Mouse (Mus musculus): ENCODE results near the gene Lmo2. TPM values are rescaled to one million over a fixed set of nuclear protein-coding genes. Genes with fewer than 3 reads are reported as not detected.

The Lmo2 gene
- polyA plus RNA-seq, 2 experiments, result 143 to 152 TPM

DNA sequence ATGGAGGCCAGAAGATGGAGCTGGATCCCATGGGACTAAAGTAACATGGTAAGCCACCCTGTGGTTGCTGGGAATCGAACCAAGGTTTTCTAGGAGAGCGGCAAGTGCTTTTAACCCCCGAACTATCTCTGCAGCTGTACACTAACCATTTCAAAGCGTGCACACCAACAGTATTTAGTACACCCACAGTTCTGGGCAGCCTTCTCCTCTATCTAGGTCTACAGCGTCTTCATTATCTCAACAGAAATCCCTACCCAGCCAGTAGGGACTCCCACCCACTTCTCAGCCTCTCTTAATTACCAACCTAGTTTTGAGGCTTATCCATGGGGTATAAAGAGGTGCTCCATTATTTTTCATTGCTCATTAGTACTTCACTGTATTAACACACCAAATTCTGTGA, 41.7 kb upstream of the Lmo2 start:
- DNase-seq (ENCODE audit: low read depth in 3 of 3, low spot score in 3 of 3) (no peak), ATAC-seq (ENCODE audit: insufficient read depth) (peak; percentile 85)
- no peak overlapping the region for H3K4me3 ChIP-seq (ENCODE audit: insufficient read depth in 1 of 2, low read depth in 2 of 2, low read length in 2 of 2)
- no peaks in the 10 kb centered on the region for H3K9me3 ChIP-seq (ENCODE audit: control insufficient read depth, low read length)
- WGBS (ENCODE audit: insufficient replicate concordance), result 18% methylated on average over 5 of the region's 5 CpGs
- H3K27ac ChIP-seq, result peak overlapping the region; percentile 30; the same call in 1 of the 2 replicates
- H3K27me3 ChIP-seq (ENCODE audit: control insufficient read depth, insufficient read depth, low read length), result no peaks in the 10 kb centered on the region
- TF ChIP-seq CTCF (IDR thresholded peaks at IDR 0.05; ENCODE audit: low read depth) (no peak; the same call in 1 of the 2 replicates), EP300 (IDR thresholded peaks at IDR 0.05; ENCODE audit: low read depth) (peak; percentile 77)
- H3K4me1 ChIP-seq (replicated peaks; ENCODE audit: control insufficient read depth in 2 of 2, insufficient read depth in 2 of 2, low read length in 1 of 2), result peaks cover 11 to 14% of the 10 kb centered on the region in 2 experiments
- H3K36me3 ChIP-seq (replicated peaks; ENCODE audit: control insufficient read depth, insufficient read depth, low read depth), result peaks cover 5% of the 10 kb centered on the region; the same call in 1 of the 2 replicates
- H3K4me2 ChIP-seq (ENCODE audit: low read depth), result peak overlapping the region; percentile 31
- no peak overlapping the region; the same call in 1 of the 2 replicates for H3K9ac ChIP-seq (replicated peaks)

DNA sequence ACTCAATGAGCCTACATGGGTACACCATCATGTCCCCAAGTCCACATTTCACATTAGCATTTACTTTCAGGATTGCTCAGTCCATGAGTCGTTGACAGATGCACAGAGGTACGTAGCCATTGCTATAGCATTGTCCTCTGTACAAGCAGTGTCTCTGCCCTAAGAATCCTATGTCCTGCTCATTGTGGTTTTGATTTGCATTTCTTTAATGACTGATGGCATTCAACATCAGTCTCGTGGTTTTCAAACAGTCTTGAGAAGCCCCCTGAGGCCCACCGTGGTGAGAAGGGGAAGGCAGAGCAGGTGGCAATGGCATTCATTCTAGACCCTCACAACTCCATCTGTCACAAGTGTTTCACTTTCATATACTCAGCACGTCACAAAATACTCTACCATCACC, 40.4 kb upstream of the Lmo2 start:
- DNase-seq (ENCODE audit: low read depth in 3 of 3, low spot score in 3 of 3) (no peak), ATAC-seq (ENCODE audit: insufficient read depth) (no peak)
- no peak overlapping the region for H3K4me3 ChIP-seq (ENCODE audit: insufficient read depth in 1 of 2, low read depth in 2 of 2, low read length in 2 of 2)
- no peaks in the 10 kb centered on the region for H3K9me3 ChIP-seq (ENCODE audit: control insufficient read depth, low read length)
- H3K4me2 ChIP-seq (ENCODE audit: low read depth), result no peak overlapping the region
- no peaks in the 10 kb centered on the region for H3K27me3 ChIP-seq (ENCODE audit: control insufficient read depth, insufficient read depth, low read length)
- H3K9ac ChIP-seq (replicated peaks), result no peak overlapping the region
- TF ChIP-seq CTCF (IDR thresholded peaks at IDR 0.05; ENCODE audit: low read depth), result no peak
- TF ChIP-seq EP300 (IDR thresholded peaks at IDR 0.05; ENCODE audit: low read depth), result no peak
- H3K27ac ChIP-seq, result no peak overlapping the region
- no peaks in the 10 kb centered on the region; the same call in 1 of the 2 replicates for H3K36me3 ChIP-seq (replicated peaks; ENCODE audit: control insufficient read depth, insufficient read depth, low read depth)
- peaks cover 11 to 14% of the 10 kb centered on the region in 2 experiments for H3K4me1 ChIP-seq (replicated peaks; ENCODE audit: control insufficient read depth in 2 of 2, insufficient read depth in 2 of 2, low read length in 1 of 2)
- 73% methylated on average over 5 of the region's 5 CpGs for WGBS (ENCODE audit: insufficient replicate concordance)

DNA sequence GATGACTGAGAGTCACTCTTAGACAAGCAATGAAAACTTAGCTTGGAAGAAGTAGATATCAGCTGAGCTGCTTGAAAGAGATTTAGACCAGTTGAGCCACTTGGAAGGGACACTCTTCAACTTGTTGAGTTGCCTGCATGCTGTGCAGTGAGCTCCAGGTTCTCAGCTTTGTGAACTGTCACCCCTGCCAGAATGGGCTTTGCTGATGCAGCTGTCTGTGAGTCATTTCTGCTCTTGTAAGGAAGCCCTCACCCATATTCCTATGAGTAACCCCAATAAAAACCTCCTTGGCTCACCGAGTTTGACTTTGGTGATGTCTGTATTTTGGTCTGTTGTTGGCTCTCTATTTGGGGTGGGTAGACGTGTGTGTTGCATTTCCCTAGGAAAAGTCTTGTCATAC, 39.4 kb upstream of the Lmo2 start:
- DNase-seq (ENCODE audit: low read depth in 3 of 3, low spot score in 3 of 3) (no peak), ATAC-seq (ENCODE audit: insufficient read depth) (no peak)
- Histone ChIP-seq H3K9ac (replicated peaks) (no peak overlapping the region), H3K4me1 (replicated peaks; ENCODE audit: control insufficient read depth in 2 of 2, insufficient read depth in 2 of 2, low read length in 1 of 2) (peaks cover 11 to 14% of the 10 kb centered on the region in 2 experiments), H3K27me3 (ENCODE audit: control insufficient read depth, insufficient read depth, low read length) (no peaks in the 10 kb centered on the region), H3K4me3 (ENCODE audit: insufficient read depth in 1 of 2, low read depth in 2 of 2, low read length in 2 of 2) (no peak overlapping the region), H3K27ac (no peak overlapping the region), H3K36me3 (replicated peaks; ENCODE audit: control insufficient read depth, insufficient read depth, low read depth) (no peaks in the 10 kb centered on the region; the same call in 1 of the 2 replicates), H3K9me3 (ENCODE audit: control insufficient read depth, low read length) (no peaks in the 10 kb centered on the region), H3K4me2 (ENCODE audit: low read depth) (no peak overlapping the region)
- 67% methylated on average over 2 of the region's 2 CpGs for WGBS (ENCODE audit: insufficient replicate concordance)
- TF ChIP-seq CTCF (IDR thresholded peaks at IDR 0.05; ENCODE audit: low read depth), result no peak
- no peak for TF ChIP-seq EP300 (IDR thresholded peaks at IDR 0.05; ENCODE audit: low read depth)

DNA sequence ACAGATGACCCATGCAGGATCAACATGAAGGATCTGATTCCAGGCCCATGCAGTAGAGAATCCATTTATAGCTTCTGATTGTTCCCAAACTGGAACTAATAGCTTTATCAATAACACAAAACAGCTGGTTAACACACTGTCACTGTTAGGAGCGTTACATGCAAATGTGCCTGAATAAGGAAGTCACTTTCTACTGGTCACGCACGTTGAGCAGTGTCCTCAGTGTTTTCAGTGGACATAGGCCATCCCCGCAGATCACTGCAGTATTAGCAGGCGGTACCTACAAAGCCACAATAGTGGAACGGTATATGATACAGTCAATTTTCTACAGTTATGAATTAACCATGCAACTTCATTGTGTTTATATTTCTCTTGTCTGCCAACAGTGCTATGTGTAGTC, 38.3 kb upstream of the Lmo2 start:
- H3K36me3 ChIP-seq (replicated peaks; ENCODE audit: control insufficient read depth, insufficient read depth, low read depth), result no peaks in the 10 kb centered on the region; the same call in 1 of the 2 replicates

DNA sequence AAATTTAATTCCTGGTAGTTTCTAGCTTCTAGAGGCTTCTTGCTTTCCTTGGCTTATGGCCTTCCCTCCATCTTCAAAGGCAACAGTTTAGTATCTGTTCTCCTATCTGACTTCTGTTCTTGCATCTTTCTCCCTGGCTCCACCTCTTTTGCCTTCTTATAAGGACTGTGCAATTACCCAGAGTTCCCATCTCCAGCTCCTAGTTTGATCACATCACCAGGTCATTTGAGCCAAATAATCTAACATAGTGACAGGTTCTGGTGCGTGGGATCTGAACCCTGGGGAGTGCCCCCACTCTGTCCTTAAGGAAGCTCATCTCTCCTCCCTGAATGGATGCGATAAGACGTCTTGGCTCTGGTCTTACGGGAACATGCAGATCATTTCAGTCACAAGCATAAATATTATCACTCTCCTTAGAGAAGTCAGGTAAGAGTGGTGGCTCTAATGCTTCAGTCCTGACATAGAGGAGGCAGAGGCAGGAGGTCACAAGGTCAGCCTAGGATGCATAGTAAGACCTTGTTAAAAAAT, 31.1 kb upstream of the Lmo2 start:
- 0 out of 2 replicates have a peak overlapping the region, but pooled peaks have one; percentile 9 for H3K9ac ChIP-seq (replicated peaks)
- no peak for ATAC-seq (ENCODE audit: insufficient read depth)
- 69% methylated on average over 4 of the region's 4 CpGs for WGBS (ENCODE audit: insufficient replicate concordance)
- H3K4me3 ChIP-seq (ENCODE audit: insufficient read depth in 1 of 2, low read depth in 2 of 2, low read length in 2 of 2), result no peak overlapping the region
- no peaks in the 10 kb centered on the region for H3K27me3 ChIP-seq (ENCODE audit: control insufficient read depth, insufficient read depth, low read length)
- no peaks in the 10 kb centered on the region for H3K9me3 ChIP-seq (ENCODE audit: control insufficient read depth, low read length)
- peaks cover 15 to 22% of the 10 kb centered on the region in 2 experiments for H3K4me1 ChIP-seq (replicated peaks; ENCODE audit: control insufficient read depth in 2 of 2, insufficient read depth in 2 of 2, low read length in 1 of 2)
- DNase-seq (ENCODE audit: low read depth in 3 of 3, low spot score in 3 of 3), result peak in 2 of 3 experiments; percentile 44 to 57
- no peaks in the 10 kb centered on the region for H3K36me3 ChIP-seq (replicated peaks; ENCODE audit: control insufficient read depth, insufficient read depth, low read depth)
- no peak overlapping the region for H3K4me2 ChIP-seq (ENCODE audit: low read depth)
- TF ChIP-seq CTCF (IDR thresholded peaks at IDR 0.05; ENCODE audit: low read depth), result no peak
- no peak for TF ChIP-seq EP300 (IDR thresholded peaks at IDR 0.05; ENCODE audit: low read depth)
- H3K27ac ChIP-seq, result no peak overlapping the region

More for the DNA sequence above, 38.3 kb upstream of the Lmo2 start:
- TF ChIP-seq EP300 (IDR thresholded peaks at IDR 0.05; ENCODE audit: low read depth) (no peak), CTCF (IDR thresholded peaks at IDR 0.05; ENCODE audit: low read depth) (no peak)
- no peak overlapping the region for H3K27ac ChIP-seq
- ATAC-seq (ENCODE audit: insufficient read depth) (no peak), DNase-seq (ENCODE audit: low read depth in 3 of 3, low spot score in 3 of 3) (no peak)
- WGBS (ENCODE audit: insufficient replicate concordance), result 75% methylated on average over 6 of the region's 6 CpGs
- no peaks in the 10 kb centered on the region for H3K27me3 ChIP-seq (ENCODE audit: control insufficient read depth, insufficient read depth, low read length)
- peaks cover 11 to 14% of the 10 kb centered on the region in 2 experiments for H3K4me1 ChIP-seq (replicated peaks; ENCODE audit: control insufficient read depth in 2 of 2, insufficient read depth in 2 of 2, low read length in 1 of 2)
- no peak overlapping the region for H3K9ac ChIP-seq (replicated peaks)
- H3K4me3 ChIP-seq (ENCODE audit: insufficient read depth in 1 of 2, low read depth in 2 of 2, low read length in 2 of 2), result no peak overlapping the region
- H3K9me3 ChIP-seq (ENCODE audit: control insufficient read depth, low read length), result no peaks in the 10 kb centered on the region
- H3K4me2 ChIP-seq (ENCODE audit: low read depth), result no peak overlapping the region

Measured in liver, embryonic 14.5 days (tissue).